Mouse (Mus musculus): ENCODE measurements around the gene Nfkbil1.

The Nfkbil1 gene

GRCm38 (mm10) chr17:35254241-35255098 is 18.9 kb upstream of the Nfkbil1 start:
- DNase-seq (ENCODE audit: inconsistent age in 2 of 2, low spot score in 1 of 2) = peak; percentile 65 to 87

- DNase-seq (ENCODE audit: inconsistent age in 2 of 2, low spot score in 1 of 2) = peak; percentile 21 to 56
These were observed 17.9 kb upstream of the Nfkbil1 start for GRCm38 (mm10) chr17:35253293-35254093.

GRCm38 (mm10) chr17:35252619-35253292 is 17.2 kb upstream of the Nfkbil1 start:
- DNase-seq (ENCODE audit: inconsistent age in 2 of 2, low spot score in 1 of 2) = peak; percentile 38 to 73

GRCm38 (mm10) chr17:35251981-35252380 is 16.4 kb upstream of the Nfkbil1 start:
- peak; percentile 9 to 49 for DNase-seq (ENCODE audit: inconsistent age in 2 of 2, low spot score in 1 of 2)

- DNase-seq (ENCODE audit: inconsistent age in 2 of 2, low spot score in 1 of 2) = peak; percentile 27 to 55
These were observed 15.6 kb upstream of the Nfkbil1 start for GRCm38 (mm10) chr17:35251162-35251719.

GRCm38 (mm10) chr17:35250348-35251120 is 14.9 kb upstream of the Nfkbil1 start:
- DNase-seq (ENCODE audit: inconsistent age in 2 of 2, low spot score in 1 of 2) = peak; percentile 13 to 58

- DNase-seq (ENCODE audit: inconsistent age in 2 of 2, low spot score in 1 of 2) = peak in 1 of 2 experiments; percentile 43
These were observed 14.0 kb upstream of the Nfkbil1 start for GRCm38 (mm10) chr17:35249451-35250197.

GRCm38 (mm10) chr17:35248986-35249385 is 13.4 kb upstream of the Nfkbil1 start:
- peak in 1 of 2 experiments; percentile 32 for DNase-seq (ENCODE audit: inconsistent age in 2 of 2, low spot score in 1 of 2)

GRCm38 (mm10) chr17:35247144-35247543 is 11.6 kb upstream of the Nfkbil1 start:
- peak in 1 of 2 experiments; percentile 40 for DNase-seq (ENCODE audit: inconsistent age in 2 of 2, low spot score in 1 of 2)

GRCm38 (mm10) chr17:35245731-35246623 is 10.4 kb upstream of the Nfkbil1 start:
- DNase-seq (ENCODE audit: inconsistent age in 2 of 2, low spot score in 1 of 2) = peak; percentile 16 to 57

- no peak for DNase-seq (ENCODE audit: inconsistent age in 2 of 2, low spot score in 1 of 2)
These were observed 9.4 kb upstream of the Nfkbil1 start for GRCm38 (mm10) chr17:35244999-35245398.

- peak; percentile 58 to 77 for DNase-seq (ENCODE audit: inconsistent age in 2 of 2, low spot score in 1 of 2)
These were observed 7.5 kb upstream of the Nfkbil1 start for GRCm38 (mm10) chr17:35243086-35243485.

GRCm38 (mm10) chr17:35242015-35242941 is 6.7 kb upstream of the Nfkbil1 start:
- peak; percentile 78 to 90 for DNase-seq (ENCODE audit: inconsistent age in 2 of 2, low spot score in 1 of 2)

GRCm38 (mm10) chr17:35241305-35242014 is 5.9 kb upstream of the Nfkbil1 start, which contains the start of gene Ddx39b:
TSS of gene Ddx39b (plus strand) at chr17:35241746.
- peak; percentile 98 to 99 for DNase-seq (ENCODE audit: inconsistent age in 2 of 2, low spot score in 1 of 2)

- DNase-seq (ENCODE audit: inconsistent age in 2 of 2, low spot score in 1 of 2) = peak; percentile 49 to 59
These were observed 5.1 kb upstream of the Nfkbil1 start for GRCm38 (mm10) chr17:35240384-35241304.

- peak; percentile 20 to 43 for DNase-seq (ENCODE audit: inconsistent age in 2 of 2, low spot score in 1 of 2)
These were observed 4.1 kb upstream of the Nfkbil1 start for GRCm38 (mm10) chr17:35239700-35240099.

Data from adrenal gland, adult (tissue).